Mouse (Mus musculus): ENCODE data around the gene 4921511C20Rik. TPM values are rescaled to one million over a fixed set of nuclear protein-coding genes. Genes with fewer than 3 reads are reported as not detected.

4921511C20Rik gene
- total RNA-seq (2021), result not detected

- no peak for DNase-seq
Observed at GRCm38 (mm10) chrX:127393993-127394392, at the start of gene 4921511C20Rik. Gene 4921511C20Rik, plus strand, starts transcription at chrX:127394293.
